Mouse (Mus musculus): ENCODE results near the gene Rela.
"Not testable (repeated sequence)": the region's sequence is repeated elsewhere in the genome, so short reads cannot be mapped to it uniquely, and the experiment has no call there.

The Rela gene

GRCm38 (mm10) chr19:5664669-5665257 is 27.5 kb downstream of the Rela start:
- DNase-seq (ENCODE audit: low spot score in 2 of 2): no peak

DNA sequence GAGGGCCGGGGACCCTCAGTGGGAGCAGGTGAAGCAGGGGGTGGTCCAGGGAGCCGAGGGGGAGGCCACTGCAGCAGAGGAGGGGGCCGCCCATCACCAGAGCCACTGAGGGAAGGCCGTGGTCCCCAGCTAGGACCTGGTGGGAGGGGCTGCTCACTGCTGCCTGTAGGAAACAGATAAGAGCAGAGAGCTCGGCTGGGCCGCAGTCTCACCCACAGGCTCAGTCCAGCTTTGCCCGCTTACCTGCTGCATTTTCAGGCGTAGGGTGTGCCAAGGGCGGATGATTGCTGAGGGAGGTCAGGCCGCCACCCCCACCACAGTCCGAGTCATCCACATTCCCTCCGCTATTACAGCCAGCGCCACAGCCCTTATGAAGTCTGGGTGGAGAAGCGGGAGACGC is 28.2 kb downstream of the Rela start:
- no peak for DNase-seq (ENCODE audit: low spot score in 2 of 2)

DNA sequence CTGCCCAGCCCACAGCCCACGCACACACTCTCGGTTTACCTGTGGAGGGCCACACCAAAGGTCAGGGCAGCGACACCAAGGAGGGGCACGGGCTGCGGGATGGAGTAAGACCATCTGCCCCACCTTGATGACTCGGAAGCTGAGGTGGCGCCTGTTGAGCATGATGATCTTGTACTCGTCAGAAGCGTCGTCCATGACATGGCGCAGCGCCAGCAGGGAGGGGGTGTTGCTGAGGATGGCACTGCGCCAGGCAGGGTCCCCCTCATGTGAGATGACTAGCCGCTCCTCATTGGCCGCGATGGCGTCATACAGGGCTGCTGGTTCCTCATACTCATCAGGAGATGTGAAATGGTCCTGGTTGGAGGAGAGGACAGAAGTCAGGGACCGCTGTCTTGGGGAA is 29.1 kb downstream of the Rela start:
- DNase-seq (ENCODE audit: low spot score in 2 of 2): no peak

DNA sequence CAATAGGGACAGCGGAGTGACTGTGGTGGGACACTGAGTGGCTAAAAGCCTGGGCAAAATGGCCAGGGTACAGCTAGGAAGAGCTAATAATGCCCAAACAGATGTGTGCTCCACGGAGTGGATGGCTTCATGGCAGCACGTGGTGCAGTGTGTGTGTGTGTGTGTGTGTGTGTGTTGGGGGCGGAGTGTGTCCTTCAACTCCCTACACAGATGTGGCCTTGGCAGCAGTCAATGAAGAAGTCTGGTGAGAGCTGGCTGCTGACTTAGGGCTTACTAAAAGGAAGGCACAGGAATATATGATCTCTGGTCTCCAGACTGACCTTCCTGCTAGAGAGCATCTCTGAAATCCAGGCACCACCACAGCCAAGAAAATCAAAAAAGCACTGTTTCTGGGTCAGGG is 31.1 kb downstream of the Rela start:
- DNase-seq (ENCODE audit: low spot score in 2 of 2): no peak

GRCm38 (mm10) chr19:5680432-5680831 is 43.1 kb downstream of the Rela start:
- DNase-seq (ENCODE audit: low spot score in 2 of 2): no peak

DNA sequence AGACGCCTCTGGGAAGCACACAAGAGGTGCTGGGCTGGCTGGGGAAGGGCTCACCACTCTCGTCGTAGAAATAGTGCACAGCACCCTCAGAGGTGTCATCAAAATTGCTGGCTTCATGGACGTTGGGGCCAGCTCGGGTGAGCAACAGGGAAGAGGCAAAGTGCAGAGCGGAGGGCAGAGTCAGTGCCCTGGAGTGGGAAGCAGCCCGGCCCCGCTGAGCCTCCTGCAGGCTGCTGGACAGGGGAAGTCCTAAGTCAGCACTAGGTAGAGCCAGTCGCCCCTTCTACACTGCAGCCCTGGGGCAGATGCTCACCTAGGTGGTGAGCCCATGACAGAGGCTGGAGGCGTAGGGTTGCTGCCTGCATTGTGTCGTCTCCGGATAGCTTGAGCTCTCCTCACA is 47.0 kb downstream of the Rela start:
- no peak for DNase-seq (ENCODE audit: low spot score in 2 of 2)

DNA sequence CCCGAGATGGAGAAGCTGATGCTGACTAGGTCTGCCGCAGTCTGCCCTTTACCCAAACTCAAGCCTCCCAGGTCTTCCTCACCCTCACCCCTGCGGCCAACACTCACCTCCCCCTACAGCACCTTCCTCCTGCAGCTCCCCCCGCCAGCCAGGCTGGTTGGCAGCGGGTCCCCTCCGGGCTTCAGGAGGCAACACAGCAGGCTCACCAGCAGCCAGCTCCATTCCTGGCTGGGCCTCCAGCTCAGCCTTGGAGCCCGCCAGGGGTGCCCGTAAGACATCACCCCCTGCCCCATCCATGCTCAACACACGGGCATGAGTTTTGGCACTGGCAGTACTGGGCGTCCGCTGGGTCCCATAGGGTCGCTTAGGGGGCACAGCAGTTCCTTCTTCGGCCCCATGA is 47.7 kb downstream of the Rela start:
- no peak for DNase-seq (ENCODE audit: low spot score in 2 of 2)

DNA sequence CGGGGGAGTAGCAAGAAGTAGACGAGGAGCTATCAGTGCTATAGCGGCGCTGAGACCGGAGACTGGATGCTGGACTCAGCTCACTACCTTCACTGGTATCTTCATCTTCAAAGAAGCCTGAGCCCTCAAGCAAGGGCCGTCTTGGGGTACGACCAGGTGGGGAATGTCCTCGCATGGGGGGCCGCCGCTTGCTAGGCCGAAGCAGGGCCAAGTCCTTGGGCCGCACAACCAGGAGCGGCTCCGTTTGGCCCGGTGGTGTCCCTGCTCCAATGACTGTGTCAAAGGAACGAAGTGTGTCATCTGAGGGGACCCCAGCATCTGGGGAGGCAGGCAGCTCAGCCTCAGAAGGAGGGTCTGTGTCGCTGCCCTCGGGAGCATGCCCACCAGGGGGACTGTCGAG is 48.1 kb downstream of the Rela start:
- DNase-seq (ENCODE audit: low spot score in 2 of 2): no peak

- no peak for DNase-seq (ENCODE audit: low spot score in 2 of 2)
Observed at GRCm38 (mm10) chr19:5685861-5686260, 48.6 kb downstream of the Rela start.

DNA sequence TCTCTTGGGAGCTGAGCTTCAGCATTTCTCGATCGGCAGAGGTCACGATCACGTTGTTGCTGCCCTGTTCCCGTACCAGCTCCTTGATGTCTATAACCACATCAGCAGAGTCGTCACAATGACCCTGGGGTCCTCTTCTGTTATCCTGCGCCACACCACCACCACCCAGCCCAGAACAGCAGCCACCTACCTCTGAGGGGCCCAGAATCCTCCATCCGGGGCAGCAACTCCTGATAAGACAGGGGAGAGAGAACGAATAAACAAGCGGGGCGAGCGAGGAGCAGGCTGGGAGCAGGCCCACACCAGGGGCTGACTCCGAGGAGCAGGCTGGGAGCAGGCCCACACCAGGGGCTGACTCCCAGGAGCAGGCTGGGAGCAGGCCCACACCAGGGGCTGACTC is 49.2 kb downstream of the Rela start:
- DNase-seq (ENCODE audit: low spot score in 2 of 2): no peak

- DNase-seq (ENCODE audit: low spot score in 2 of 2): not testable (repeated sequence)
Observed at GRCm38 (mm10) chr19:5686954-5687353, 49.7 kb downstream of the Rela start.

DNA sequence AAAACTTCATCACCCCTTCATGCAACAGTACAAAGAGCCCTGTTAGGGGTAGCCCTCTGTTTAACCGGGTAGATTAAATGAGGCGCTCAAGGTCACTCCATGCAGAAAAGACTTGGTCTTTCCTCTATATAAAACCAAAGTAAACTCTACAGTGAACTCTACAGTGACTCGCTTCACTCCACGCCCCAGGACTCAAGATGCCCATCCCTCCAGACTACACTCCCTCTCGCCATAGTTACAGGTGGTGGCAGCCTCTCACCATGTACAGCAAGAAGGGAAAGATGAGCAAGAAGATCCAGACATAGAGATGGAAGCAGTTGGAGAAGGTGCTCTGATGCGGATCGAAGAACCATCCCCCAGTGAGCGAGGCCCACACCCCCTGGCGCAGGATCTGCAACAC is 50.5 kb downstream of the Rela start:
- no peak for DNase-seq (ENCODE audit: low spot score in 2 of 2)

- DNase-seq (ENCODE audit: low spot score in 2 of 2): peak; percentile 87 to 94
Observed at GRCm38 (mm10) chr19:5688200-5689087, 51.2 kb downstream of the Rela start, which contains the start of the genes Map3k11 and Pcnx3. Gene Map3k11 (plus strand): TSS chr19:5688742. Gene Pcnx3 (minus strand): TSS chr19:5688908.

DNA sequence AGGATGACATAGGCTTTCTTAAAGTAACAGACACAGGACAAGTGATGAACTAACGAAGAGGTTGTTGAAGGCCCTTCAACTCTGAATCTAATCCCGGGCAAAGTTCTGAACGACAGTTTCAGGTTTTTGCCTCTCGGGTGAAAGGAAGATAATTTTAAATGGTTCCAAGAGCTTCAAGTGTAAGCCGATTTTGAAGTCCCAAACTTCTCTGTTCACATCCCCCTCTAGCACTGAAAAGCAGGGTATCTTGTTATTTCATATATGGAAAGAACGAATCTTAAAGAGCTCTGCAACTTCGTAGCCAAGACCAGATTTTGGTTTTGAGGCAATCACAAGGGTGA is 51.8 kb downstream of the Rela start:
- no peak for DNase-seq (ENCODE audit: low spot score in 2 of 2)

DNA sequence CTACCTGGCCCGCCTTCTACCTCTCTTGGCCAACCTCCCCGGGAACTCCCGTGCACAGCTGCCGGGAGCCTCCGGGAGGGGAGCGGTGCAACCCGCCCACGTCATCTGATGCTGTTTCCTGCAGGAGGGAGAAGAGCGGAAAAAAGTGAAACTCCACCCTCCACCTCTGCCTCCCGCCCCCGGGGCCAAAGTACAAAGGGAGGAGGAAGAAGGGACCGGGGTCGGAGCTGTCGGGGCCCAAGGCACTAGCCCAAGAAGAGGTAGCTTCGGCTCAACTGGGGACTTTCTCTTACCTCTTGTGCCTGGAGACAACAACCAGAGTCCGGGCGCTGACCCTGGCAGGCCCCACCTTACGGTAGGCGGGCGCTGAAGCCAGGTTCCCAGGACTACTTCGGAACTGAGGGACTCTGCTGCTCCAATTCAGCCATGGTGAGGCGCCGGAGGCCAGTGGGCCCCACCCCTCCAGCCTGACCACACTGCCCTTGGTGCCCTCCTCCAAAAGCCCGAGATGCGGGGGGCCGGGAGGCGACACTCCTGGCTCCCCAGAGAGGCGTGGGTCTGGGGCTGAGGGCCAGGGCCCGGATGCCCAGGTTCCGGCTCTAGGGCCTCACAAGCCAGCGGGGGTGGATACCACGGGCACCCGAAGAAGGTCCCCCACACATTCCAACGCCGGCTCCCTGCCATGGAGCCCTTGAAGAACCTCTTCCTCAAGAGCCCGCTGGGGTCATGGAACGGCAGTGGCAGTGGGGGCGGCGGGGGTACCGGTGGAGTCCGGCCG is 52.5 kb downstream of the Rela start:
- peak in 1 of 2 experiments; percentile 52 for DNase-seq (ENCODE audit: low spot score in 2 of 2)

DNA sequence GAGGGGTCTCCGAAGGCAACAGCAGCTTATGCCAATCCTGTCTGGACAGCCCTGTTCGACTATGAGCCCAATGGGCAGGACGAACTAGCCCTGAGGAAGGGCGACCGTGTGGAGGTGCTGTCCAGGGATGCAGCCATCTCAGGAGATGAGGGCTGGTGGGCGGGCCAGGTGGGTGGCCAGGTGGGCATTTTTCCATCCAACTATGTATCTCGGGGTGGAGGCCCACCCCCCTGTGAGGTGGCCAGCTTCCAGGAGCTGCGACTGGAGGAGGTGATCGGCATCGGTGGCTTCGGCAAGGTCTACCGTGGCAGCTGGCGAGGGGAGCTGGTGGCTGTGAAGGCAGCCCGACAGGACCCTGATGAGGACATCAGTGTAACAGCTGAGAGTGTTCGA is 53.1 kb downstream of the Rela start:
- DNase-seq (ENCODE audit: low spot score in 2 of 2): peak in 1 of 2 experiments; percentile 27

- DNase-seq (ENCODE audit: low spot score in 2 of 2): no peak
Observed at GRCm38 (mm10) chr19:5691601-5692000, 54.3 kb downstream of the Rela start.

- DNase-seq (ENCODE audit: low spot score in 2 of 2): no peak
Observed at GRCm38 (mm10) chr19:5692086-5692912, 55.0 kb downstream of the Rela start.

DNA sequence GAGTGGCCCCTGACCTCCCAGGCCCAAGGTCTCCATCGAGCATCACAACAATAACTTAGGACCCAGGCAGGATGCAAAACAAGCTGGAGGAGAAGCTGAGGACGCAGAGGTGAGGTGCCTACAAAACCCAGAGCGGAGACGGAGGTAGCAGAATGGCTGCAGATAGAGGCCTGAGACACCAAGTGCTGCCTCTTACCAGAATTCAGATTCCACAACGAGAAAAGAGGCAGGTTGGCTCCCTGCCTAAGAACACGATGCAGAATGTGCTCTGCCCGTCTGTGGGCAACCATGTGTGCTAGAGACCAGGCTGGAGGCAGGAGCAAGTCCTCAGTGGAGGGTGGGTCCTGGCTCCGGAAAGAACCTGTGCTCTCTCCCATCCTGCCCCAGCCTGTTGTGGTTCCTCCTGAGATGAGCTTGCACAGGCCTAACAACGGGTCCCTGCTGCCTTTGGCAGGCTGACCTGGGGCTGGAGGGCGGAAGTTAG is 55.7 kb downstream of the Rela start:
- DNase-seq (ENCODE audit: low spot score in 2 of 2): no peak

GRCm38 (mm10) chr19:5693801-5694200 is 56.5 kb downstream of the Rela start:
- DNase-seq (ENCODE audit: low spot score in 2 of 2): no peak

GRCm38 (mm10) chr19:5695849-5696462 is 58.7 kb downstream of the Rela start:
- no peak for DNase-seq (ENCODE audit: low spot score in 2 of 2)

Data from cerebellum, postnatal 4 days (tissue).